9 mouse cellular contexts compared by ENCODE assay signal in the genomic region with DNA sequence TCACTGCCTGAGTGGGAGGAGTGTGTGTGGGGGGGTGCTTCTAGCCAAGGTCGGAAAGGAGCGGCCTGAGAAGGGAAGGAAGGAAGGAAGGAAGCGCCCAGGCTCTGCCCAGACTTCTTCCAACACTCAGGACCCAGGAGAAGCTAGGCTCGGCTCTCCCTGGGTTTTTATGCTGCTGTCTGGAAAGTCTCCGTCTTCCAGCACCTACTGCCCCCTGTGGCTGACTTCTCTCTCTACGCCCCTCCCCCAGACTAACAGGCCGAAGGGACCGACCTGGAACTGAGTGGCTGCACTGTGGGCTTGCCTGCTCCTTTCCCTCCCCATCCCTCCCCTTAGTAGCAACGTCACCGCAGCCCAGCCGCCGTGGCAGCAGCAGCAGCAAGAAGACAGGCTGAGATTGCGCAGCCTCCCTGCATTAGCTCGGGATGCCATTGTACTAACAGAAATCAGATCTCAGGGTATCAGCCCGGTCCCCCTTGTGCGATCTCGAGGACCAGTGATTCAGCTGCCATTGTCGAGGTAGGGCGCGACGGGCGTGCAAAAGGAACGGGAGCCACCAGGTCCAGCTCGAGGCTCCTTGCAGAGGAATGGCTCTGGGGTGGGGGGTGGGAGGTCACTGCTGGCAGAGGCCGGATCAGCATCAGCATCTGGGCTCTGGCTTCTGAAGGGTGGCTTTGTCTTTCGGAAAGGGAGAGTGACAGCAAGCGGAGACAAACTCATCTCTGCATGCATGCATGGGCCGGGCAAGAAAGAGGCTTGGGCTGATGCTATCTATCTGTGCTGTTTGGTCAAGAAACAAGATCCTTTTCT. TPM values are rescaled to one million over a fixed set of nuclear protein-coding genes. Genes with fewer than 3 reads are reported as not detected.
DNase-seq lines count a peak whose midpoint lies in the region; ATAC-seq and TF ChIP-seq lines count a peak whose summit lies in the region.
"Had no signal": no experiment of that assay in that cellular context is flagged by ENCODE, and none has a peak within 500 bp of the region (broad histone marks: within the 10 kb centered on the region; RNA-seq: fewer than 3 reads in every experiment).

No protein-coding gene starts in this region.

- H3K4me3 ChIP-seq in spleen, adult 2 months (ENCODE audit: extremely low read depth, insufficient read depth, insufficient read length) = peak overlapping the region; percentile 29; the same call in 1 of the 2 replicates
- peak overlapping the region; percentile 57 for H3K4me3 ChIP-seq in forebrain, embryonic 13.5 days
- H3K4me3 ChIP-seq in heart, embryonic 16.5 days (ENCODE audit: low read length) = peak overlapping the region; percentile 55
- H3K4me3 ChIP-seq in liver, embryonic 14.5 days (ENCODE audit: insufficient read depth in 1 of 2, low read depth in 2 of 2, low read length in 2 of 2) = peak overlapping the region in 1 of 2 experiments; percentile 22; a peak in 2 of 4 replicates
- H3K4me3 ChIP-seq in neural tube, embryonic 15.5 days (replicated peaks) = peak overlapping the region; percentile 70
- H3K4me3 ChIP-seq: myocyte had no signal

- ATAC-seq in forebrain, embryonic 13.5 days = peak; percentile 95
- peak; percentile 96 for ATAC-seq in heart, embryonic 16.5 days (replicated peaks; ENCODE audit: extremely low read depth, insufficient read depth, low FRiP score)
- peak; percentile 56; the same call in 1 of the 2 replicates for ATAC-seq in liver, embryonic 14.5 days (ENCODE audit: insufficient read depth)
- peak; percentile 95 for ATAC-seq in neural tube, embryonic 15.5 days (ENCODE audit: low FRiP score)

- peak overlapping the region; percentile 58 for H3K27ac ChIP-seq in spleen, adult 2 months (ENCODE audit: insufficient read depth, low read length)
- H3K27ac ChIP-seq in forebrain, embryonic 13.5 days = peak overlapping the region; percentile 94
- H3K27ac ChIP-seq in heart, embryonic 16.5 days (ENCODE audit: low read length) = peak overlapping the region; percentile 74
- H3K27ac ChIP-seq in liver, embryonic 14.5 days = no peak overlapping the region
- H3K27ac ChIP-seq in neural tube, embryonic 15.5 days (replicated peaks) = peak overlapping the region; percentile 99

- TF ChIP-seq CTCF in spleen, adult 2 months (IDR thresholded peaks at IDR 0.05; ENCODE audit: extremely low read depth, insufficient read depth, insufficient read length, insufficient replicate concordance) = no peak
- peak; percentile 32 for TF ChIP-seq CTCF in liver, embryonic 14.5 days (IDR thresholded peaks at IDR 0.05; ENCODE audit: low read depth)

- 12% methylated on average over 28 of the region's 28 CpGs for WGBS in spleen, adult 2 months
- WGBS in forebrain, embryonic 13.5 days = 1% methylated on average over 28 of the region's 28 CpGs
- 2% methylated on average over 28 of the region's 28 CpGs for WGBS in heart, embryonic 16.5 days
- 8% methylated on average over 28 of the region's 28 CpGs for WGBS in liver, embryonic 14.5 days (ENCODE audit: insufficient replicate concordance)
- WGBS in neural tube, embryonic 15.5 days = 2% methylated on average over 28 of the region's 28 CpGs

- H3K4me1 ChIP-seq in spleen, adult 2 months (ENCODE audit: control insufficient read depth, insufficient read depth, insufficient read length) = no peaks in the 10 kb centered on the region
- H3K4me1 ChIP-seq in forebrain, embryonic 13.5 days = peaks cover 30% of the 10 kb centered on the region
- peaks cover 36% of the 10 kb centered on the region for H3K4me1 ChIP-seq in heart, embryonic 16.5 days (ENCODE audit: control insufficient read depth, insufficient read depth, low read length)
- H3K4me1 ChIP-seq in liver, embryonic 14.5 days (replicated peaks; ENCODE audit: control insufficient read depth in 2 of 2, insufficient read depth in 2 of 2, low read length in 1 of 2) = no peaks in the 10 kb centered on the region; a peak in 1 of 4 replicates
- H3K4me1 ChIP-seq in neural tube, embryonic 15.5 days = peaks cover 51% of the 10 kb centered on the region

- H3K4me2 ChIP-seq in forebrain, embryonic 13.5 days = peak overlapping the region; percentile 65
- H3K4me2 ChIP-seq in heart, embryonic 16.5 days (ENCODE audit: low read depth, low read length) = peak overlapping the region; percentile 65
- H3K4me2 ChIP-seq in liver, embryonic 14.5 days (ENCODE audit: low read depth) = peak overlapping the region; percentile 23; the same call in 1 of the 2 replicates
- H3K4me2 ChIP-seq in neural tube, embryonic 15.5 days = peak overlapping the region; percentile 81

- H3K36me3 ChIP-seq in spleen, adult 2 months (ENCODE audit: control insufficient read depth, insufficient read depth, low read length) = no peaks in the 10 kb centered on the region
- no peaks in the 10 kb centered on the region for H3K36me3 ChIP-seq in forebrain, embryonic 13.5 days (ENCODE audit: poor library complexity, severe bottlenecking)
- H3K36me3 ChIP-seq in heart, embryonic 16.5 days (ENCODE audit: control insufficient read depth, insufficient read depth) = no peaks in the 10 kb centered on the region
- H3K36me3 ChIP-seq in liver, embryonic 14.5 days (replicated peaks; ENCODE audit: control insufficient read depth, insufficient read depth, low read depth) = no peaks in the 10 kb centered on the region
- no peaks in the 10 kb centered on the region for H3K36me3 ChIP-seq in neural tube, embryonic 15.5 days

- DNase-seq in spleen, adult 2 months (ENCODE audit: low read depth in 1 of 2, low spot score in 2 of 2) = no peak
- DNase-seq in spleen, adult 18-20 months = no peak
- peak; percentile 91 for DNase-seq in kidney, postnatal 14 days
- DNase-seq in liver, embryonic 14.5 days (ENCODE audit: low read depth in 3 of 3, low spot score in 3 of 3) = no peak
- DNase-seq in spleen, postnatal 14 days (ENCODE audit: low spot score in 2 of 2) = no peak

- peak overlapping the region; percentile 89 for H3K9ac ChIP-seq in forebrain, embryonic 13.5 days
- peak overlapping the region; percentile 72 for H3K9ac ChIP-seq in heart, embryonic 16.5 days (ENCODE audit: low read length)
- H3K9ac ChIP-seq in liver, embryonic 14.5 days (replicated peaks) = no peak overlapping the region
- peak overlapping the region; percentile 89 for H3K9ac ChIP-seq in neural tube, embryonic 15.5 days (replicated peaks)

- TF ChIP-seq POLR2A in spleen, adult 2 months (IDR thresholded peaks at IDR 0.05; ENCODE audit: low read depth, low read length) = no peak

- TF ChIP-seq EP300 in liver, embryonic 14.5 days (IDR thresholded peaks at IDR 0.05; ENCODE audit: low read depth) = no peak

- H3K27me3 ChIP-seq in spleen, adult 2 months (ENCODE audit: control insufficient read depth, insufficient read depth, low read length) = no peaks in the 10 kb centered on the region
- no peaks in the 10 kb centered on the region for H3K27me3 ChIP-seq in forebrain, embryonic 13.5 days
- H3K27me3 ChIP-seq in heart, embryonic 16.5 days (ENCODE audit: control insufficient read depth, insufficient read depth, low read length) = no peaks in the 10 kb centered on the region
- H3K27me3 ChIP-seq in liver, embryonic 14.5 days (ENCODE audit: control insufficient read depth, insufficient read depth, low read length) = no peaks in the 10 kb centered on the region; the same call in 1 of the 2 replicates
- no peaks in the 10 kb centered on the region for H3K27me3 ChIP-seq in neural tube, embryonic 15.5 days (replicated peaks)

- H3K9me3 ChIP-seq in forebrain, embryonic 13.5 days (replicated peaks) = no peaks in the 10 kb centered on the region
- no peaks in the 10 kb centered on the region for H3K9me3 ChIP-seq in heart, embryonic 16.5 days (replicated peaks; ENCODE audit: control insufficient read depth, low read length)
- H3K9me3 ChIP-seq in liver, embryonic 14.5 days (ENCODE audit: control insufficient read depth, low read length) = no peaks in the 10 kb centered on the region
- H3K9me3 ChIP-seq in neural tube, embryonic 15.5 days (replicated peaks) = no peaks in the 10 kb centered on the region

RNA-seq across cellular contexts. Expression of gene Fam166b, which starts 22.6 kb away (rescaled TPM):
- polyA plus RNA-seq in spleen, adult 2 months (2012; rRNA removed) = not detected in 2 replicates
- 0.31 and 0.42 TPM in 2 replicates for polyA plus RNA-seq in forebrain, embryonic 13.5 days (2015; fragmentation: Nextera tagmentation; extraction: Ambion mirVana)
- 0.21 and 0.31 TPM in 2 replicates for polyA plus RNA-seq in heart, embryonic 16.5 days (2015; fragmentation: Nextera tagmentation; extraction: Ambion mirVana)
- polyA plus RNA-seq in liver, embryonic 14.5 days (2012; rRNA removed) = not detected in 2 replicates
- polyA plus RNA-seq in liver, embryonic 14.5 days (2014; fragmentation: Nextera tagmentation; extraction: Ambion mirVana) = not detected in 2 replicates
- 1.7 and 2.6 TPM in 2 replicates for polyA plus RNA-seq in neural tube, embryonic 15.5 days (2015; fragmentation: Nextera tagmentation; extraction: Ambion mirVana)

RNA-seq across cellular contexts. Expression of gene Rusc2, which starts 24.6 kb away (rescaled TPM):
- 7.4 and 8.5 TPM in 2 replicates for polyA plus RNA-seq in spleen, adult 2 months (2012; rRNA removed)
- polyA plus RNA-seq in forebrain, embryonic 13.5 days (2015; fragmentation: Nextera tagmentation; extraction: Ambion mirVana) = 38.9 and 42.5 TPM in 2 replicates
- 12.4 and 17.2 TPM in 2 replicates for polyA plus RNA-seq in heart, embryonic 16.5 days (2015; fragmentation: Nextera tagmentation; extraction: Ambion mirVana)
- 0.50 and 0.81 TPM in 2 replicates for polyA plus RNA-seq in liver, embryonic 14.5 days (2012; rRNA removed)
- 0.28 and 0.81 TPM in 2 replicates for polyA plus RNA-seq in liver, embryonic 14.5 days (2014; fragmentation: Nextera tagmentation; extraction: Ambion mirVana)
- 69.2 and 82.7 TPM in 2 replicates for polyA plus RNA-seq in neural tube, embryonic 15.5 days (2015; fragmentation: Nextera tagmentation; extraction: Ambion mirVana)

RNA-seq across cellular contexts. Expression of gene Tesk1, which starts 35.4 kb away (rescaled TPM):
- 49.6 and 64.5 TPM in 2 replicates for polyA plus RNA-seq in spleen, adult 2 months (2012; rRNA removed)
- 6.0 and 6.3 TPM in 2 replicates for polyA plus RNA-seq in forebrain, embryonic 13.5 days (2015; fragmentation: Nextera tagmentation; extraction: Ambion mirVana)
- 1.6 and 4.9 TPM in 2 replicates for polyA plus RNA-seq in heart, embryonic 16.5 days (2015; fragmentation: Nextera tagmentation; extraction: Ambion mirVana)
- 3.3 and 4.0 TPM in 2 replicates for polyA plus RNA-seq in liver, embryonic 14.5 days (2012; rRNA removed)
- 0.65 and 1.2 TPM in 2 replicates for polyA plus RNA-seq in liver, embryonic 14.5 days (2014; fragmentation: Nextera tagmentation; extraction: Ambion mirVana)
- 9.7 and 14.1 TPM in 2 replicates for polyA plus RNA-seq in neural tube, embryonic 15.5 days (2015; fragmentation: Nextera tagmentation; extraction: Ambion mirVana)

RNA-seq across cellular contexts. Expression of gene Cd72, which starts 48.1 kb away (rescaled TPM):
- 109 and 140 TPM in 2 replicates for polyA plus RNA-seq in spleen, adult 2 months (2012; rRNA removed)
- polyA plus RNA-seq in forebrain, embryonic 13.5 days (2015; fragmentation: Nextera tagmentation; extraction: Ambion mirVana) = 3.9 and 4.0 TPM in 2 replicates
- 3.2 and 4.3 TPM in 2 replicates for polyA plus RNA-seq in heart, embryonic 16.5 days (2015; fragmentation: Nextera tagmentation; extraction: Ambion mirVana)
- polyA plus RNA-seq in liver, embryonic 14.5 days (2012; rRNA removed) = 0.11 and 0.31 TPM in 2 replicates
- polyA plus RNA-seq in liver, embryonic 14.5 days (2014; fragmentation: Nextera tagmentation; extraction: Ambion mirVana) = 0.74 and 0.95 TPM in 2 replicates
- 4.3 and 6.7 TPM in 2 replicates for polyA plus RNA-seq in neural tube, embryonic 15.5 days (2015; fragmentation: Nextera tagmentation; extraction: Ambion mirVana)

Comparison
In these comparisons a context has a peak if more than half of its experiments do, and no peak if none do; other contexts are left out.
1. H3K4me2 ChIP-seq: peak in every context shown above with its lines; median percentile 81 in neural tube, embryonic 15.5 days; 65 in forebrain, embryonic 13.5 days; 65 in heart, embryonic 16.5 days; 23 in liver, embryonic 14.5 days.